Mouse (Mus musculus): ENCODE results near the gene Elf2. TPM values are rescaled to one million over a fixed set of nuclear protein-coding genes. Genes with fewer than 3 reads are reported as not detected.
A peak's percentile ranks its signal among the peaks of the same experiment; 100 is the strongest.

Elf2 gene
- total RNA-seq, 1 experiment: 26.7 TPM

DNA sequence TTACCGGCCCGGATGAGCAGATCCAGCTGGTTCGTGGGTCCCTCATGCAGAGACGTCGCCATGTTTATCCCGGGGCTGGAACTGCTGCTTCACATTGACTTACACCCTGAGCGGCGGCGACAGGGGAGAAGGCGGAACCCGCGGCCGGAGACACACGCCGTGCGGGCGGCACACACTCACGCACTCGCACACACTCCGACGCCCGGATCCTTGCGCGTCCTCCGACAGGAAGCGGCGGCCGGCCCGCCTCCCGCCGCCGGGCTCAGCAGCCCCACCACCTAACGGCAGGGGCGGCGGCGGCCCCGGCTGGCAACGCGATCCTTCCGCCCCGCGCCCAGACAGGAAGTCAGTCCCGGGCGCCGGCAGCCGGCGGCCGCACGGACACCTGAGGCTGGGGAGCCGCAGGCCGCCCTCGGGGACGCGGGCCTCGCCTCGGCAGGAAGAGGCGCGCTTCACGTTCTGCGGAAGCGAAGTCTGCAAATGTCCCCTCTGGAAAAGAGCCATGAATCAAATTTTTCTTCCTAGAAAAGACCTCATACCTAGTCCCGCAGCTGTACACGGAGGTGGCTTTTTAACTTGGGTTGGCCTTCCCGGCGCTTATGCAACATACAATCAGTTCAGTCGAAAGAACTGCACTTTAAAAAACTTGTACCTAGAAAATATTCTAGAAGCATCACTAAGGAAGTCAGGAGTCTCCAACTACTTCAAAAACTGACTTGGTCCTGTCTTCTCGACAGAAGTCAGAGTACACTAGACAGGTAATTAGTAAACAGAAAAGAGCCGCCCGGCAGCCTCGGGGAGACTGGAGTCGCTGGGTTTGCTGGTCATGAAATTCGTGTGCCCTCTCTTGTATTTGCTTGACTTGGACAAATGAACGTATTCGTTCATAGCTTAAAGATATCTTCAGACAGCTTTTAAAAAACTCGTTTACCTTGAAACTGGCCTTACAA is 63.0 kb downstream of the Elf2 start:
- in situ Hi-C loops (cut with MboI; ENCODE audit: low sequenced_read_pairs in 2 of 2, unreplicated experiment in 2 of 2): no loop called here
- H3K36me3 ChIP-seq (ENCODE audit: control insufficient read depth, insufficient read depth, low read length, poor library complexity, severe bottlenecking): no peaks in the 10 kb centered on the region
- DNase-seq (ENCODE audit: low read depth, low spot score): peak; percentile 51

DNA sequence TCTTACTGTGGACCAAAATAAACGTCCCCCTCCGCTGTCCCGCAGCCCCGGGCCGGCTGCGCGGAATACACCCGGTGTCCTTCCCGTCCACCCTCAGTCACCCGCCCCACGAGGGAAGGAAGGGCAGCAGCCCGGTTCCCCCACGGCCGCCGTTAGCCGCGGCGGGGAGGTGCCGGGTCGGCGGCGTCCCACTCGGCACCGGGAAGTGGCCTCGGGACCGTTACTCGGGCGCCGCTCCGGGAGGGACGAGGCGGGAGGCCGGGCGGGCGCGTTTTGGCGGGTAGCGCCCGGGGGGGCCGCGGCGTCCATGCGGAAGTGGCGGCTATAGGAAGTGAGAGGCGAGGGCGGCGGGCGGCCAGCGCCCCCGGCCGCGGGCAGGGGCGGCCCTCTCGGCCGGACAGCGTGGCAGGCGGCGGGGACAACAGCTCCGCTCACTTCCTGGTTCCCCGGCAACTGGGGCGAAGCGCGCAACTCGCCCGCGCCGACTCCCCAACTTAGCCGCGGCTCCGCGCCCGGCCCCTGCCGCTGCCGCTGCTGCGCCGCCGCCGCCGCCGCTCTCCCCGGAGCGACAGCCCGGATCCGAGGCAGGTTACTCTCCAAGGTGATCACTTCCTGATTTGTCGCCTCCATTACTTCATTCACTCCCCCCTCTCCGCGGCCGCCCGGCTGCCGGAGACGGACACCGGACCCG is 63.9 kb downstream of the Elf2 start:
- no peaks in the 10 kb centered on the region; a peak in 1 of 4 replicates for H3K4me1 ChIP-seq (ENCODE audit: control insufficient read depth in 2 of 2, insufficient read depth in 2 of 2, low read length in 2 of 2, poor library complexity in 1 of 2)
- in situ Hi-C loops (cut with MboI; ENCODE audit: low sequenced_read_pairs in 2 of 2, unreplicated experiment in 2 of 2): no loop called here
- peak overlapping the region; percentile 93 to 98 for H3K4me3 ChIP-seq (ENCODE audit: insufficient read depth in 1 of 2, low read depth in 1 of 2, low read length in 2 of 2, poor library complexity in 1 of 2, severe bottlenecking in 1 of 2)
- H3K27ac ChIP-seq (ENCODE audit: insufficient read depth, low read depth, low read length, poor library complexity, severe bottlenecking): peak overlapping the region; percentile 82
- peak; percentile 11 for DNase-seq (ENCODE audit: low read depth, low spot score)
- no peaks in the 10 kb centered on the region for H3K9me3 ChIP-seq (ENCODE audit: control insufficient read depth, insufficient read depth, low read depth, low read length)
- peak; percentile 10; the same call in 1 of the 2 replicates for TF ChIP-seq HCFC1 (IDR thresholded peaks at IDR 0.05; ENCODE audit: borderline replicate concordance, insufficient read depth, low read length)
- TF ChIP-seq MAFK (IDR thresholded peaks at IDR 0.05; ENCODE audit: insufficient read depth, low read depth, low read length): no peak
- peak overlapping the region; percentile 87 for H3K9ac ChIP-seq (ENCODE audit: insufficient read depth, low read depth, low read length, poor library complexity, severe bottlenecking)
- no peaks in the 10 kb centered on the region for H3K36me3 ChIP-seq (ENCODE audit: control insufficient read depth, insufficient read depth, low read length, poor library complexity, severe bottlenecking)

More for the DNA sequence above, 63.0 kb downstream of the Elf2 start:
- no peaks in the 10 kb centered on the region; a peak in 1 of 4 replicates for H3K4me1 ChIP-seq (ENCODE audit: control insufficient read depth in 2 of 2, insufficient read depth in 2 of 2, low read length in 2 of 2, poor library complexity in 1 of 2)
- peak overlapping the region; percentile 87 for H3K9ac ChIP-seq (ENCODE audit: insufficient read depth, low read depth, low read length, poor library complexity, severe bottlenecking)
- no peak for TF ChIP-seq ZC3H11A (IDR thresholded peaks at IDR 0.05; ENCODE audit: borderline replicate concordance, low read depth, low read length)
- TF ChIP-seq HCFC1 (IDR thresholded peaks at IDR 0.05; ENCODE audit: borderline replicate concordance, insufficient read depth, low read length): 0 out of 2 replicates have a peak, but pooled peaks have one; percentile 11
- TF ChIP-seq CHD2 (IDR thresholded peaks at IDR 0.05; ENCODE audit: low read depth, low read length): no peak
- no peak for TF ChIP-seq ZNF384 (IDR thresholded peaks at IDR 0.05; ENCODE audit: low read depth, low read length)
- TF ChIP-seq MAFK (IDR thresholded peaks at IDR 0.05; ENCODE audit: insufficient read depth, low read depth, low read length): no peak
- no peaks in the 10 kb centered on the region for H3K9me3 ChIP-seq (ENCODE audit: control insufficient read depth, insufficient read depth, low read depth, low read length)
- peak overlapping the region; percentile 93 to 98 for H3K4me3 ChIP-seq (ENCODE audit: insufficient read depth in 1 of 2, low read depth in 1 of 2, low read length in 2 of 2, poor library complexity in 1 of 2, severe bottlenecking in 1 of 2)
- peak overlapping the region; percentile 82 for H3K27ac ChIP-seq (ENCODE audit: insufficient read depth, low read depth, low read length, poor library complexity, severe bottlenecking)

DNA sequence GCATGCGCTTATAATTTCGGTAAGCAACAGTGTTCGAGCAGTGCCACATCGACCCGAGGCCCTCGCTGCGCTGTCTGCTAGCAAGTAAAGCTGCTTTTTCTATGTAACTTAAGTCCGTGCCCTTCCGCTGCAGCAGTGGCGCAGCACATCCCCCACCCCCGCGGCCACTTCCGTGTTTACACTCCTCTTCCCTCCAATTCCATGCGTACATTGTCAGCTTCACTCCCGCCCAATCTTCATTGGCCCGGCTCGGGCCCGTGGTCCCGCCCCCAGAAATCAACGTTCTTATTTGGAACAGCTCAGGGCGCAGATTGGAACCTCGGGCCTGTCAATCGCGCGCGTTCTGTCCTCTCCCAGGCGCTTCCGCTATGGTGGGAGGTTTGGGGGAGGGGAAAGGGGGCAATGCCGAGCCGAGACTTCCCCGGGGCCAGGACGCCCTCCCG is 64.5 kb downstream of the Elf2 start:
- in situ Hi-C loops (cut with MboI; ENCODE audit: low sequenced_read_pairs in 2 of 2, unreplicated experiment in 2 of 2): no loop called here
- peak; percentile 65 for TF ChIP-seq CHD2 (IDR thresholded peaks at IDR 0.05; ENCODE audit: low read depth, low read length)
- no peak for TF ChIP-seq ZNF384 (IDR thresholded peaks at IDR 0.05; ENCODE audit: low read depth, low read length)
- Histone ChIP-seq H3K9me3 (ENCODE audit: control insufficient read depth, insufficient read depth, low read depth, low read length) (no peaks in the 10 kb centered on the region), H3K9ac (ENCODE audit: insufficient read depth, low read depth, low read length, poor library complexity, severe bottlenecking) (peak overlapping the region; percentile 80), H3K27ac (ENCODE audit: insufficient read depth, low read depth, low read length, poor library complexity, severe bottlenecking) (peak overlapping the region; percentile 82), H3K4me1 (ENCODE audit: control insufficient read depth in 2 of 2, insufficient read depth in 2 of 2, low read length in 2 of 2, poor library complexity in 1 of 2) (no peaks in the 10 kb centered on the region; a peak in 1 of 4 replicates), H3K36me3 (ENCODE audit: control insufficient read depth, insufficient read depth, low read length, poor library complexity, severe bottlenecking) (no peaks in the 10 kb centered on the region), H3K4me3 (ENCODE audit: insufficient read depth in 1 of 2, low read depth in 1 of 2, low read length in 2 of 2, poor library complexity in 1 of 2, severe bottlenecking in 1 of 2) (peak overlapping the region; percentile 93 to 98)
- peak; percentile 98 for DNase-seq (ENCODE audit: low read depth, low spot score)

- in situ Hi-C loops (cut with MboI; ENCODE audit: low sequenced_read_pairs in 2 of 2, unreplicated experiment in 2 of 2): no loop called here
- no peak overlapping the region for H3K9ac ChIP-seq (ENCODE audit: insufficient read depth, low read depth, low read length, poor library complexity, severe bottlenecking)
- H3K27ac ChIP-seq (ENCODE audit: insufficient read depth, low read depth, low read length, poor library complexity, severe bottlenecking): no peak overlapping the region
- no peaks in the 10 kb centered on the region for H3K9me3 ChIP-seq (ENCODE audit: control insufficient read depth, insufficient read depth, low read depth, low read length)
- DNase-seq (ENCODE audit: low read depth, low spot score): no peak
- no peak overlapping the region for H3K4me3 ChIP-seq (ENCODE audit: insufficient read depth in 1 of 2, low read depth in 1 of 2, low read length in 2 of 2, poor library complexity in 1 of 2, severe bottlenecking in 1 of 2)
- no peak for TF ChIP-seq ZNF384 (IDR thresholded peaks at IDR 0.05; ENCODE audit: low read depth, low read length)
- no peak for TF ChIP-seq HCFC1 (IDR thresholded peaks at IDR 0.05; ENCODE audit: borderline replicate concordance, insufficient read depth, low read length)
- no peak for TF ChIP-seq ZC3H11A (IDR thresholded peaks at IDR 0.05; ENCODE audit: borderline replicate concordance, low read depth, low read length)
- TF ChIP-seq MAFK (IDR thresholded peaks at IDR 0.05; ENCODE audit: insufficient read depth, low read depth, low read length): no peak
- TF ChIP-seq CHD2 (IDR thresholded peaks at IDR 0.05; ENCODE audit: low read depth, low read length): no peak
- peaks cover 5% of the 10 kb centered on the region for H3K36me3 ChIP-seq (ENCODE audit: control insufficient read depth, insufficient read depth, low read length, poor library complexity, severe bottlenecking)
- H3K4me1 ChIP-seq (ENCODE audit: control insufficient read depth in 2 of 2, insufficient read depth in 2 of 2, low read length in 2 of 2, poor library complexity in 1 of 2): 0 out of 4 replicates have a peak, but pooled peaks cover 0 to 2% of the 10 kb centered on the region in 2 experiments
These were observed 70.2 kb downstream of the Elf2 start for GRCm38 (mm10) chr3:51270069-51270817.

Data from ES-E14 (cell line).